Mouse (Mus musculus) stomach, embryonic 15.5 days (tissue): ENCODE measurements around the gene D10Wsu102e. TPM values are rescaled to one million over a fixed set of nuclear protein-coding genes. Genes with fewer than 3 reads are reported as not detected.
"Not testable (repeated sequence)": the region's sequence is repeated elsewhere in the genome, so short reads cannot be mapped to it uniquely, and the experiment has no call there.

Source experiments
- ATAC-seq: fragments of 200-750 bp; cut with Nextera tagmentation; 2 replicates; pipeline ENCODE4 v1.8.0; 2017; ENCODE audit warnings: low read depth, moderate number of reproducible peaks, moderate TSS enrichment; ENCODE audit not compliant: insufficient read depth, low FRiP score
- H3K27ac ChIP-seq: fragments of 300-500 bp; sonication (generic); 2 replicates; pipeline ENCODE4 v1.5.1; 2015; ENCODE audit warnings: mild to moderate bottlenecking, inconsistent platforms
- H3K27me3 ChIP-seq: fragments of 300-500 bp; sonication (generic); replicated peaks from 2 replicates; pipeline ENCODE4 v1.6.1; 2015; ENCODE audit warnings: inconsistent platforms
- H3K36me3 ChIP-seq: fragments of 300-500 bp; sonication (generic); 2 replicates; pipeline ENCODE4 v1.6.1; 2015; ENCODE audit warnings: inconsistent platforms
- H3K4me1 ChIP-seq: fragments of 300-500 bp; sonication (generic); 2 replicates; pipeline ENCODE4 v1.6.1; 2015; ENCODE audit warnings: inconsistent platforms
- H3K4me2 ChIP-seq: fragments of 300-500 bp; sonication (generic); 2 replicates; pipeline ENCODE4 v1.6.1; 2015; ENCODE audit warnings: mild to moderate bottlenecking, inconsistent platforms
- H3K4me3 ChIP-seq: fragments of 300-500 bp; sonication (generic); replicated peaks from 2 replicates; pipeline ENCODE4 v1.5.1; 2015; ENCODE audit warnings: inconsistent platforms
- H3K9ac ChIP-seq: fragments of 300-500 bp; sonication (generic); 2 replicates; pipeline ENCODE4 v1.6.1; 2015; ENCODE audit warnings: inconsistent platforms
- H3K9me3 ChIP-seq: fragments of 300-500 bp; sonication (generic); 2 replicates; pipeline ENCODE4 v1.6.1; 2016; ENCODE audit warnings: inconsistent platforms
- WGBS: fragments of 180-500 bp; shearing (Covaris S2); methylation state at CpG from one replicate; pipeline ENCODE4 v1.1.7; 2015; 5-methylcytosine and 5-hydroxymethylcytosine counted together
- polyA plus RNA-seq: library from polyadenylated mRNA; unstranded; fragments of >200 nt; fragmentation: Nextera tagmentation; extraction: Ambion mirVana; gene quantifications from 2 replicates; pipeline ENCODE4 v1.2.1, GENCODE M21; 2015

The D10Wsu102e gene
- polyA plus RNA-seq, 1 experiment from 2014 or later, result 0.64 TPM

DNA sequence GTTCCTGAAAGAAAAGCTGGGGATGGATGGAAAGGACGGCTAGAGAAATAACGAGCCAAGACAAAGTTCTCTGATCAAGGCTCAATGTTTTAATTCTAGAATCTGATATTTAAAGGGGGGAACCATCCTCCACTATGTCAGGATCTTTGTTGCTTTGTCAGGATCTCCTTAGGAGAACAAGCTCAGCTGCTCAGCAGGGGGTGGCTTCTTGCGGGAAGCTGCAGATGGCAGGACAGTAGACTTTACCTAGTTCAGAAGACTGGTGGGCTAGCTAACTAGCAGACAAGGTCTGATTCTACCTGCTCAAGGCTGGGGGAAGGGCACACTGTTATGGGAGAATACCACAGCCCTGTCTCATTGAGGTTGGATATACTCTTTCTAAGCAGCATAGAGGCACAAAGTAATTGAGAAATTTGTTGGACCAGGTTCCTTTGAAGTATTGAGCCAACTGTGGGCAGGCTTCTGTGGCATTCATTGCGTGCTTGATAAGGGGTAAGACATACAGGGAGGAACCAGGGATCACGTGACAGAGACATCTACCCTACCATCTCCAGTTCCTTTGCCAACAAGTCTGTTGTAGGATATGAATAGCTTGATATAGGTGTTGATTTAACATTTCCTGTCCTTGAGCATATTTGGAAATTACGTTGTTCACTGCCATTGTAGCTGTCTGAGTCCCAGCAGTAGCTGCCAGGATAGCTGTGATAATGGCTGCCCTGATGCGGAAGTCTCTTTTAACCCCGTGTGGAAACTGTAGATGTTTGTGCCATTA is 17.1 kb downstream of the D10Wsu102e start:
- Histone ChIP-seq H3K27me3 (no peaks in the 10 kb centered on the region), H3K27ac (no peak overlapping the region), H3K9me3 (no peaks in the 10 kb centered on the region), H3K4me1 (no peaks in the 10 kb centered on the region), H3K4me3 (no peak overlapping the region), H3K9ac (no peak overlapping the region), H3K4me2 (no peak overlapping the region), H3K36me3 (0 out of 2 replicates have a peak, but pooled peaks cover 5% of the 10 kb centered on the region)
- ATAC-seq, result no peak
- WGBS, result 83% methylated on average over 8 of the region's 8 CpGs

DNA sequence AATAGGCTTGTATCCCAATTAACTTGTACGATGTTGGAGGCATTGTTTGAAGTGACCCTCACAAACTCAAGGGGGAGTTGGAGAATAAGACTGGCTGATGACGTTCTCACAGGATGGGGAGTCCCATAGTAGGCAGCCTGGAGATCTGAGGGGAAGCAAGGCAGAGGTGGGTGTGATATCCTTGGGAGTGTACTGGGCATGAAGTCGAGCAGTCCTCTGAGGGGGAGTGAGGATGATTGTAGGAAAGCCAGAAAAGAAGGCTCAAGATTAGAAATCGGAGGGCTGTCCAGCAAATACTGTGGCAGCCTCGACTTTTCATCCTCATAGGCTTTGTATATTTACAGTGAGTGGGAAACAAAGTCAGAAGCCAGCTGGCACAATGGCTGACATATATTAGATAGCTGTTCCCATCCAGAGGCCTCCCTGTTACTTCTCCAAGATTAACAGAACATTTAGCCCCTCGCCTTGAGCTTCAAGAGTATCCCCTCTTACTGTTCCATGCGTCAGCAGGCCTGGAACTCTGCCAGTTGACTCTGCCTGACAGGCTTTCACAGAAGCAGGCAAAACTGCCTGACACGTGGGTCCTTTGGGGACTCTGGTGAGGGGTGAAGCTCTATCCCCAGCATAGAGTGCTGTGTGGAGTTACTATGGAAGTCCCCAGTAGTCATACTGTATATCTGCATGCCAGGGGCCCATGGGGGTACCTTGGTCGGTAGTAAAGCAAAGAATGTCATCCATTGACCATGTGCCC is 18.2 kb downstream of the D10Wsu102e start:
- no peak overlapping the region for H3K27ac ChIP-seq
- H3K4me2 ChIP-seq, result no peak overlapping the region
- no peak overlapping the region for H3K9ac ChIP-seq
- H3K9me3 ChIP-seq, result no peaks in the 10 kb centered on the region
- H3K36me3 ChIP-seq, result 0 out of 2 replicates have a peak, but pooled peaks cover 3% of the 10 kb centered on the region
- no peaks in the 10 kb centered on the region for H3K4me1 ChIP-seq
- no peaks in the 10 kb centered on the region for H3K27me3 ChIP-seq
- no peak for ATAC-seq
- no peak overlapping the region for H3K4me3 ChIP-seq
- 65% methylated on average over 9 of the region's 9 CpGs for WGBS

GRCm38 (mm10) chr10:83380501-83380900 is 20.5 kb downstream of the D10Wsu102e start:
- Histone ChIP-seq H3K9me3 (no peaks in the 10 kb centered on the region), H3K4me1 (no peaks in the 10 kb centered on the region), H3K36me3 (no peaks in the 10 kb centered on the region), H3K9ac (no peak overlapping the region), H3K27ac (no peak overlapping the region), H3K4me3 (no peak overlapping the region), H3K4me2 (no peak overlapping the region), H3K27me3 (no peaks in the 10 kb centered on the region)
- ATAC-seq, result no peak
- WGBS, result 92% methylated on average over 2 of the region's 2 CpGs

DNA sequence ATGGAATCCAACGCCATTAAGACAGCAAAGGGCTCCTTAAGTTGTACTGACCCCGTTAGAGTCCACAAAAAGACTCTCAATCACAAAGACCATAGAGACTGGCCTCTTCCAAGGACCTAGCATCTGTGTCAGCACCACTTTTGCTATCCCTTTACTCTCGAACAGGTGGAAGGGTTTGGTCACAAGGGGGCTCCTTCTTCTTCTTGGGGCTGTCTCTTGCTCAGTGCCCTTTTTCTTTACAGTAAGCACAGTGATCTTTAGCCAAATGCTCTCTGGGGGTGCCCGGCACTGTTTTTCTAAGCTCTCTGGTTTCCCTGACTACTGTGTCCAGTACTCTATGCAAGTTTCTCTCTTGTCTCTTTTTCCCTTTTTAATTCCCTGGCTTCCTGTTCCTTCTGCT is 22.5 kb downstream of the D10Wsu102e start:
- no peak for ATAC-seq
- 78% methylated on average over 4 of the region's 4 CpGs for WGBS
- no peaks in the 10 kb centered on the region for H3K9me3 ChIP-seq
- H3K4me2 ChIP-seq, result no peak overlapping the region
- H3K27me3 ChIP-seq, result no peaks in the 10 kb centered on the region
- H3K9ac ChIP-seq, result no peak overlapping the region
- no peak overlapping the region for H3K27ac ChIP-seq
- no peaks in the 10 kb centered on the region for H3K36me3 ChIP-seq
- no peak overlapping the region for H3K4me3 ChIP-seq
- no peaks in the 10 kb centered on the region for H3K4me1 ChIP-seq

DNA sequence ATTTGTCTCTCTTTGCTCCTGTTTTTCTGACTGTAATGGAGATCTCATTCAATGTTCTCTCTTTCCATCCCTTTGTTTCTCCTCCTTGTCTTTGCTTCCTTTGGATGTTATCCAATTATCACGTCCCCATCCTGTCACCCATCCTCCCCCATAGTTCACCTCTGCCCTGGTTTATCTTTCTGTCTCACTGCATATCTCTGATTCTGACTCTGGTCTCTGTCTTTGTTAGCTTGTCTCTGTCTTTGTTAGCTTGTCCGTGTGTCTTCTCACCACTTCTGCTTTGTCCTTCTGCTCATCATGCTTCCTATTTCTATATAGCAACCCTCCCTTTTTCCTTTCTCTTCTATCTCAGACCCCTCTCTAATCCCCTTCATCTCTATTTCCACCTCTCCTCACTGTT is 23.0 kb downstream of the D10Wsu102e start:
- no peak overlapping the region for H3K4me2 ChIP-seq
- no peaks in the 10 kb centered on the region for H3K36me3 ChIP-seq
- H3K27ac ChIP-seq, result no peak overlapping the region
- H3K4me3 ChIP-seq, result no peak overlapping the region
- ATAC-seq, result no peak
- no peaks in the 10 kb centered on the region for H3K27me3 ChIP-seq
- H3K9me3 ChIP-seq, result no peaks in the 10 kb centered on the region
- H3K4me1 ChIP-seq, result no peaks in the 10 kb centered on the region
- WGBS, result 60% methylated on average over 2 of the region's 2 CpGs
- no peak overlapping the region for H3K9ac ChIP-seq

DNA sequence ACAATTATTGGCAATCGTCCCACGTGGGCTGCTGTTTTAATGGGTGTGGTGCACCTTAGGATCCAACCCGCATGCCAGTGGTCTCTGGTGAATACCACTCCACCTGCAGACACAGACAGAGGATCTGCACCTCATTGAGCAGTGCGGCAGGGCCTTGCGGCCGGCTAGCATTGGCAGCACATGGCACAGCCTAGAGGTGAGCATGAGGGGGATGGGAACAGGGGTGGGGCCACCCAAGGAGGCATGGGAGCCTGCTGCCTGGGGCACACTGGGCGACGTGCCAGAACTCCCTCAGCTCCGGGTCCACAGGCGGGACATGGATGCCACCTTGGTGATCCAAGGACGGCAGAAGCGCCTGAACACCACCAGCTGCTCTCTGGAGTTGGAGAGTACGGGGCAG is 23.8 kb downstream of the D10Wsu102e start:
- Histone ChIP-seq H3K4me1 (no peaks in the 10 kb centered on the region), H3K9ac (no peak overlapping the region), H3K4me3 (no peak overlapping the region), H3K4me2 (no peak overlapping the region), H3K27ac (no peak overlapping the region), H3K27me3 (no peaks in the 10 kb centered on the region), H3K9me3 (no peaks in the 10 kb centered on the region), H3K36me3 (no peaks in the 10 kb centered on the region)
- WGBS, result 86% methylated on average over 13 of the region's 13 CpGs
- ATAC-seq, result no peak

DNA sequence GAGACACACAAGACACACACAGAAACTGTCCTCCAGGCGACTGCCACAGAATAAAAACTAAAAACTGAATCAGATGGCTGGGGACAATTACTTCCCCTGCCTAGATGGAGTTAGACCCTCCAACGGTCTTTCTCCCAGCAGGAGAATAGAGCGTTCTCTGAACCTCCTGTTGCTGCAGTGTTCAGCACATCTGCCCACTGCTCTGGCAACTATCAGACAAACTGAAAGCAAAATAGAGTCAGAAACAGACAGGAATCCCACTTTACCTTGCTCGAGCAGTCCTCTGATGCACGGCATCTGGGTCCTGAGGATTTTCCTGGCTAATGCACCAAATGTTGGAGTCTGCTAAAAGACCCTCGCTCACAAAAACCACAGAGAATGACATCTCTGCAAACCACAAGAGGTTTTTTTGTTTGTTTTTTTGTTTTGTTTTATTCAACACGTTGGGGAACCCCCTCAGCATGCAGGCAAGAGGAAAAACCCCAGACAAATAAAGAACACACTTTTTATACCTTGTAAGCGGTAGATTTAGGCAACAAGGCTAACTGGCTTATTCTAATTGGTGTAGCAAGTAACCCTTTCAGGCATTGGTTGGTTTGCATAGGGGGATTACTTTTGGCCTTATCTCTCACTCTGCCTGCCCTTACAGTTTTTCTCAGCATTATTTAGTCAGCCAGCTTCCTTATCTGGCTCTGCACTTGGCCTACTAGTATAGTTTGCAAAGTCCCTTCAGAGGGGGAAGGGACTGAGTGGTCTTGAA is 24.6 kb downstream of the D10Wsu102e start:
- no peak overlapping the region for H3K9ac ChIP-seq
- WGBS, result 88% methylated on average over 8 of the region's 8 CpGs
- ATAC-seq, result no peak

GRCm38 (mm10) chr10:83385330-83385910 is 25.4 kb downstream of the D10Wsu102e start:
- Histone ChIP-seq H3K4me3 (no peak overlapping the region), H3K4me2 (no peak overlapping the region), H3K36me3 (no peaks in the 10 kb centered on the region), H3K4me1 (no peaks in the 10 kb centered on the region), H3K27me3 (no peaks in the 10 kb centered on the region), H3K9ac (no peak overlapping the region), H3K9me3 (no peaks in the 10 kb centered on the region), H3K27ac (no peak overlapping the region)
- no peak for ATAC-seq
- 95% methylated on average over 7 of the region's 7 CpGs for WGBS

More for the DNA sequence above, 24.6 kb downstream of the D10Wsu102e start:
- Histone ChIP-seq H3K4me3 (no peak overlapping the region), H3K36me3 (no peaks in the 10 kb centered on the region), H3K4me2 (no peak overlapping the region), H3K27me3 (no peaks in the 10 kb centered on the region), H3K9me3 (no peaks in the 10 kb centered on the region), H3K4me1 (no peaks in the 10 kb centered on the region), H3K27ac (no peak overlapping the region)

DNA sequence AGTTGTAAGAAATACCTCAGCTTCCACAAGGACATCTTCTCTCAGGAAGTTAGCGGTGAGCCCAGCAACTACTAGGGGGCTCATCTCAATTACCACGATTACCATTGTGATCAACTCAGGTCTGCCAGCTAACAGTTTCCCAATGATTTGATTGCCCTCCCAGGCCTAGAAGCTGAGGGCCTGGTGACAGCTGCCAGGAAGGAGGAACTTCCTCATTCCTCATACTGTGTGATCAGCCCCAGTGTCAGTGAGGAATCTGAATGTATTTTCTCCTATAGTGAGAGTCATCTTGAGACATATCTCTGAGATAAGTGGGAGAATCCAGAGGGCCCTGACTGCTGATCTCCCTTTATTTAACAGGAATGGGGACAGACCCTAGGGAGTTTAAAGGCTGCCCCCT is 37.3 kb downstream of the D10Wsu102e start:
- H3K9me3 ChIP-seq, result no peaks in the 10 kb centered on the region
- H3K4me1 ChIP-seq, result no peaks in the 10 kb centered on the region
- no peak overlapping the region for H3K4me3 ChIP-seq
- no peak overlapping the region for H3K9ac ChIP-seq
- no peak overlapping the region for H3K4me2 ChIP-seq
- H3K27me3 ChIP-seq, result no peaks in the 10 kb centered on the region
- no peak overlapping the region for H3K27ac ChIP-seq
- ATAC-seq, result no peak
- WGBS, result 86% methylated on average over 2 of the region's 2 CpGs
- H3K36me3 ChIP-seq, result no peaks in the 10 kb centered on the region

DNA sequence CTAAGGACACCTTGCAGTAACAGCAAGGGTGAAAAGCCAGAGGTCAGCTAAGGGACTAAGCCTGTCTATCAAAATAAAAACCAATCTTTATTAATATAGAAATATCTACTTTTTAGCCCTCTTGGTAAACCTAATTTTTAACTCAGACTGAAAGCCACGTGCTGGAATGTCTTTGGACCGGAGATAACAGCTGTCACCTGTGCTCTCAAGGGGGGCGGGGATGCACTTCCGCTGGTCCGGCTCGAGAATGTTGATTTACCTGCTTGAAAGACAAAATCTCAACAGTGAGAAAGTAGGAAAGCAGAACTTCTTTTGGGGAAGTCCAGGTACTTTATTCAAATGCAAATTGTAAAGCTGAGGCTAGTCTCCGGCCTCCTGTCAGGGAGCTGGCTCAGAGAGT is 40.9 kb downstream of the D10Wsu102e start:
- H3K9ac ChIP-seq, H3K9me3 ChIP-seq, ATAC-seq, H3K27ac ChIP-seq, H3K4me3 ChIP-seq, H3K36me3 ChIP-seq, H3K4me1 ChIP-seq, H3K4me2 ChIP-seq, H3K27me3 ChIP-seq: not testable (repeated sequence)
- 77% methylated on average over 7 of the region's 7 CpGs for WGBS

DNA sequence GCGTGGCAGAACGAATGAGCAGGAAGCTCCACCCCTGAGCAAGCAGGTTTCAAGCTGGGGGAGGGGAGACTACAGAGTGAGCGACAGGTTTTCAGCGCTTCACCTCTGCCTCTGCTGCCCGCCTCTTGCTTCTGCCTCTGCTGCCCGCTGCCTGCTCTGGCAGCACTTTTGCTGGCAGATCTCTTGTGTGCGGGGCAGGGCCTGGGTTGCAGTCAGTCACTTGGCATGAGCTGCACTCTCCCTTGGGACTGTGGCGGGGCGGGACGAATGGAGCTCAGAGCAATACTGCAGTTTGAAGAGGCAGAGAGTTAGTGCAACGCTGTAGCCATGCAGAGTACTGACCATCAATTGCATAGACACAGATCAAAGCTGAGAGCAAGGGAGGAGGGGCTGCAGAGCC is 45.0 kb downstream of the D10Wsu102e start:
- 89% methylated on average over 11 of the region's 11 CpGs for WGBS
- no peak overlapping the region for H3K27ac ChIP-seq
- H3K36me3 ChIP-seq, result no peaks in the 10 kb centered on the region
- ATAC-seq, result no peak
- no peak overlapping the region for H3K9ac ChIP-seq
- H3K4me1 ChIP-seq, result no peaks in the 10 kb centered on the region
- H3K4me2 ChIP-seq, result no peak overlapping the region
- H3K27me3 ChIP-seq, result no peaks in the 10 kb centered on the region
- no peak overlapping the region for H3K4me3 ChIP-seq
- H3K9me3 ChIP-seq, result no peaks in the 10 kb centered on the region
